Comparison of ENCODE assay signal across 8 mouse cellular contexts in genomic region chr3:37347671-37348070, GRCm38 (mm10). TPM values are rescaled to one million over a fixed set of nuclear protein-coding genes. Genes with fewer than 3 reads are reported as not detected.
DNase-seq lines count a peak whose midpoint lies in the region; ATAC-seq lines count a peak whose summit lies in the region.

No protein-coding gene starts in this region.

- intact Hi-C loops in heart, postnatal 36 days (cut with DNase I), result loop anchor here (2.0 kb wide), 1 partner anchor 33 kb away; no protein-coding TSS in a partner anchor
- intact Hi-C loops in gastrocnemius, postnatal 36 days (cut with DNase I), result loop anchor here (2.0 kb wide), 2 partner anchors 31 to 65 kb away; no protein-coding TSS in a partner anchor

- no peaks in the 10 kb centered on the region for H3K36me3 ChIP-seq in heart, embryonic 16.5 days (ENCODE audit: control insufficient read depth, insufficient read depth)
- H3K36me3 ChIP-seq in embryonic facial prominence, embryonic 10.5 days (replicated peaks), result no peaks in the 10 kb centered on the region
- H3K36me3 ChIP-seq in hindbrain, embryonic 16.5 days (ENCODE audit: control insufficient read depth, insufficient read depth, low read length), result no peaks in the 10 kb centered on the region
- H3K36me3 ChIP-seq in midbrain, embryonic 15.5 days (replicated peaks), result no peaks in the 10 kb centered on the region

- H3K9ac ChIP-seq in heart, embryonic 16.5 days (ENCODE audit: low read length), result no peak overlapping the region; the same call in 1 of the 2 replicates
- no peak overlapping the region for H3K9ac ChIP-seq in hindbrain, embryonic 16.5 days (ENCODE audit: low read depth, low read length)
- H3K9ac ChIP-seq in midbrain, embryonic 15.5 days, result no peak overlapping the region

- 37% methylated on average over 9 of the region's 9 CpGs for WGBS in heart, embryonic 16.5 days
- WGBS in embryonic facial prominence, embryonic 10.5 days, result 31% methylated on average over 9 of the region's 9 CpGs
- 33% methylated on average over 9 of the region's 9 CpGs for WGBS in hindbrain, embryonic 16.5 days
- 38% methylated on average over 9 of the region's 9 CpGs for WGBS in midbrain, embryonic 15.5 days

- H3K27ac ChIP-seq in heart, embryonic 16.5 days (ENCODE audit: low read length), result no peak overlapping the region
- no peak overlapping the region for H3K27ac ChIP-seq in embryonic facial prominence, embryonic 10.5 days (replicated peaks)
- no peak overlapping the region for H3K27ac ChIP-seq in hindbrain, embryonic 16.5 days (ENCODE audit: low read depth, low read length)
- no peak overlapping the region for H3K27ac ChIP-seq in midbrain, embryonic 15.5 days

- no peak for DNase-seq in heart, postnatal 36 days
- DNase-seq in embryonic facial prominence, embryonic 10.5 days (ENCODE audit: low spot score), result no peak
- no peak for DNase-seq in cerebellum, adult 9-10 months
- DNase-seq in adrenal gland, adult 2 months, result no peak
- no peak for DNase-seq in gastrocnemius, postnatal 36 days

- peak overlapping the region; percentile 86 for H3K4me2 ChIP-seq in heart, embryonic 16.5 days (ENCODE audit: low read depth, low read length)
- H3K4me2 ChIP-seq in hindbrain, embryonic 16.5 days (ENCODE audit: low read length), result peak overlapping the region; percentile 100
- peak overlapping the region; percentile 100 for H3K4me2 ChIP-seq in midbrain, embryonic 15.5 days

- no peak for ATAC-seq in heart, embryonic 16.5 days (replicated peaks; ENCODE audit: extremely low read depth, insufficient read depth, low FRiP score)
- peak; percentile 17; the same call in 1 of the 2 replicates for ATAC-seq in hindbrain, embryonic 16.5 days
- no peak for ATAC-seq in midbrain, embryonic 15.5 days (replicated peaks)

- peaks cover 19% of the 10 kb centered on the region; the same call in 1 of the 2 replicates for H3K27me3 ChIP-seq in heart, embryonic 16.5 days (ENCODE audit: control insufficient read depth, insufficient read depth, low read length)
- peaks cover 66% of the 10 kb centered on the region for H3K27me3 ChIP-seq in embryonic facial prominence, embryonic 10.5 days (replicated peaks; ENCODE audit: low read depth, poor library complexity, severe bottlenecking)
- H3K27me3 ChIP-seq in hindbrain, embryonic 16.5 days (replicated peaks; ENCODE audit: control insufficient read depth, insufficient read depth, low read length), result peaks cover 12% of the 10 kb centered on the region
- H3K27me3 ChIP-seq in midbrain, embryonic 15.5 days (replicated peaks), result peaks cover 23% of the 10 kb centered on the region

- no peaks in the 10 kb centered on the region for H3K9me3 ChIP-seq in heart, embryonic 16.5 days (replicated peaks; ENCODE audit: control insufficient read depth, low read length)
- no peaks in the 10 kb centered on the region for H3K9me3 ChIP-seq in embryonic facial prominence, embryonic 10.5 days
- no peaks in the 10 kb centered on the region for H3K9me3 ChIP-seq in hindbrain, embryonic 16.5 days (ENCODE audit: control insufficient read depth, low read length)
- no peaks in the 10 kb centered on the region for H3K9me3 ChIP-seq in midbrain, embryonic 15.5 days

- peaks cover 5% of the 10 kb centered on the region for H3K4me1 ChIP-seq in heart, embryonic 16.5 days (ENCODE audit: control insufficient read depth, insufficient read depth, low read length)
- peaks cover 19% of the 10 kb centered on the region for H3K4me1 ChIP-seq in embryonic facial prominence, embryonic 10.5 days
- H3K4me1 ChIP-seq in hindbrain, embryonic 16.5 days (ENCODE audit: control insufficient read depth, insufficient read depth, low read depth, low read length), result peaks cover 10% of the 10 kb centered on the region
- peaks cover 13% of the 10 kb centered on the region for H3K4me1 ChIP-seq in midbrain, embryonic 15.5 days

- H3K4me3 ChIP-seq in heart, embryonic 16.5 days (ENCODE audit: low read length), result peak overlapping the region; percentile 63
- H3K4me3 ChIP-seq in embryonic facial prominence, embryonic 10.5 days, result peak overlapping the region; percentile 72
- no peak overlapping the region for H3K4me3 ChIP-seq in hindbrain, embryonic 16.5 days (ENCODE audit: low read length)
- H3K4me3 ChIP-seq in midbrain, embryonic 15.5 days, result peak overlapping the region; percentile 57; the same call in 1 of the 2 replicates

RNA-seq across cellular contexts. Expression of gene Fgf2, which starts 0.5 kb away (rescaled TPM):
- 1.1 and 1.2 TPM in 2 replicates for polyA plus RNA-seq in heart, embryonic 16.5 days (2015; fragmentation: Nextera tagmentation; extraction: Ambion mirVana)
- total RNA-seq in heart, postnatal 36 days (2021), result 10 to 100 TPM in 1 of 2 experiments, 1 to 10 TPM in 1; 9.6 to 13.7 TPM
- 0.36 and 0.41 TPM in 2 replicates for polyA plus RNA-seq in embryonic facial prominence, embryonic 10.5 days (2016; fragmentation: Nextera tagmentation; extraction: Ambion mirVana)
- polyA plus RNA-seq in hindbrain, embryonic 16.5 days (2015; fragmentation: Nextera tagmentation; extraction: Ambion mirVana), result 0.55 and 0.60 TPM in 2 replicates
- 0.34 and 0.51 TPM in 2 replicates for polyA plus RNA-seq in midbrain, embryonic 15.5 days (2015; fragmentation: Nextera tagmentation; extraction: Ambion mirVana)
- total RNA-seq in adrenal gland, adult 2 months (2021), result 1 to 10 TPM; 4.3 to 4.7 TPM
- 1.7 and 2.0 TPM in 2 replicates for polyA plus RNA-seq in adrenal gland, adult 2 months (2012; rRNA removed)
- total RNA-seq in gastrocnemius, postnatal 36 days (2021), result 1 to 10 TPM; 3.2 to 8.9 TPM

RNA-seq across cellular contexts. Expression of gene Cetn4, which starts 35.2 kb away (rescaled TPM):
- 0.94 and 1.6 TPM in 2 replicates for polyA plus RNA-seq in heart, embryonic 16.5 days (2015; fragmentation: Nextera tagmentation; extraction: Ambion mirVana)
- 1 to 10 TPM in 1 of 2 experiments, not detected in 1; 1.6 TPM for total RNA-seq in heart, postnatal 36 days (2021)
- polyA plus RNA-seq in embryonic facial prominence, embryonic 10.5 days (2016; fragmentation: Nextera tagmentation; extraction: Ambion mirVana), result 1.4 and 2.4 TPM in 2 replicates
- polyA plus RNA-seq in hindbrain, embryonic 16.5 days (2015; fragmentation: Nextera tagmentation; extraction: Ambion mirVana), result 2.5 and 3.3 TPM in 2 replicates
- polyA plus RNA-seq in midbrain, embryonic 15.5 days (2015; fragmentation: Nextera tagmentation; extraction: Ambion mirVana), result 2.1 and 2.8 TPM in 2 replicates
- 1 to 10 TPM; 5.0 to 6.8 TPM for total RNA-seq in adrenal gland, adult 2 months (2021)
- polyA plus RNA-seq in adrenal gland, adult 2 months (2012; rRNA removed), result 0.19 TPM in 1 of 2 replicates, not detected in the other
- under 1 TPM in 1 of 2 experiments, not detected in 1; 0.72 TPM for total RNA-seq in gastrocnemius, postnatal 36 days (2021)

RNA-seq across cellular contexts. Expression of gene Bbs12, which starts 35.3 kb away (rescaled TPM):
- polyA plus RNA-seq in heart, embryonic 16.5 days (2015; fragmentation: Nextera tagmentation; extraction: Ambion mirVana), result 4.7 and 5.3 TPM in 2 replicates
- total RNA-seq in heart, postnatal 36 days (2021), result 1 to 10 TPM in 1 of 2 experiments, under 1 TPM in 1; 0.46 to 1.3 TPM
- 8.6 and 8.7 TPM in 2 replicates for polyA plus RNA-seq in embryonic facial prominence, embryonic 10.5 days (2016; fragmentation: Nextera tagmentation; extraction: Ambion mirVana)
- polyA plus RNA-seq in hindbrain, embryonic 16.5 days (2015; fragmentation: Nextera tagmentation; extraction: Ambion mirVana), result 5.1 and 5.2 TPM in 2 replicates
- 4.9 and 5.0 TPM in 2 replicates for polyA plus RNA-seq in midbrain, embryonic 15.5 days (2015; fragmentation: Nextera tagmentation; extraction: Ambion mirVana)
- total RNA-seq in adrenal gland, adult 2 months (2021), result 1 to 10 TPM; 3.9 to 5.1 TPM
- polyA plus RNA-seq in adrenal gland, adult 2 months (2012; rRNA removed), result 0.35 and 0.52 TPM in 2 replicates
- total RNA-seq in gastrocnemius, postnatal 36 days (2021), result under 1 TPM; 0.52 to 0.69 TPM
